Mouse (Mus musculus) central nervous system, embryonic 18 days (tissue): Measurements from ENCODE around the gene Eftud2. TPM values are rescaled to one million over a fixed set of nuclear protein-coding genes. Genes with fewer than 3 reads are reported as not detected.

Experiments
- polyA plus RNA-seq: library from polyadenylated mRNA; depleted of rRNA; stranded (reverse); fragments of >200 nt; gene quantifications from 2 replicates; pipeline ENCODE4 v1.2.3, GENCODE M21; 2012; rRNA removed

The Eftud2 gene
- polyA plus RNA-seq = 91.6 and 93.4 TPM in 2 replicates

DNA sequence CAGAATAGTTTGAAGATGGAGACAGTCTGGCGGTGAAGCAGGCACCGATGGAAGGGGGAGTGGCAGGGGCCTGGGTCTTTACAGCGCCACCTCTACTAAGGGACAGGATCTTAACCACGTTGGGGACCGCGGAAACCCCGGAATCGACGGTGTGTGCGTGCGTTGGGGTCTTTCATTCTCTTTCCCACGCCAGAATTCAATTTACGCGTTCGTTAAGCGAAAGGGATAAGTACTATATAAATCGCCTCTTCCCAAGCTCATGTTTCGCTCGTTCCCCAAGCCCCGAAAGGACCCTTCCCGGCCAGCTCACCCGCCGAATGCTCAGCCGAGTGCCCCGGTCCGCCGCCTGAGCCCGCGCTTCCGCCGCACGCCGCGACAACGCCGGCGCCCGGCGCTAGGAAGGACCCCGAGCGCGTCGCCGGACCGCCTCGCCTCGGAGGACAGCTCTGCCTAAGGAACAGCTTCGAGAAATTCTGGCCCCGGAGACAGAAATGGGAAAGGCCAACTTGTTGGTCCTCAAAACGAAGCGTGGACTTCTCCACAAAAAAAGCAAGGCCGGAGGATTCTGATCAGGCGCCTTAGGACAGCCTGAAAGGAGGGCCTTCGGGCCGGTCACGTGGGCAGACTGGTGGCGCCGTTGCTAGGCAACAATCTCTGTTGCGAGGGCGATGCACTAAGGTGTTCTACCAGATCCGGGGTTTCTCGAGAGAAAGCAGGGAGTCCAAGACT, at the start of gene Eftud2, which contains the start of gene Ccdc103:
Eftud2 (minus strand) TSS at position 401 of the 729 bp plus-strand sequence.
Ccdc103 (plus strand) TSS at position 620 of the 729 bp plus-strand sequence.

DNA sequence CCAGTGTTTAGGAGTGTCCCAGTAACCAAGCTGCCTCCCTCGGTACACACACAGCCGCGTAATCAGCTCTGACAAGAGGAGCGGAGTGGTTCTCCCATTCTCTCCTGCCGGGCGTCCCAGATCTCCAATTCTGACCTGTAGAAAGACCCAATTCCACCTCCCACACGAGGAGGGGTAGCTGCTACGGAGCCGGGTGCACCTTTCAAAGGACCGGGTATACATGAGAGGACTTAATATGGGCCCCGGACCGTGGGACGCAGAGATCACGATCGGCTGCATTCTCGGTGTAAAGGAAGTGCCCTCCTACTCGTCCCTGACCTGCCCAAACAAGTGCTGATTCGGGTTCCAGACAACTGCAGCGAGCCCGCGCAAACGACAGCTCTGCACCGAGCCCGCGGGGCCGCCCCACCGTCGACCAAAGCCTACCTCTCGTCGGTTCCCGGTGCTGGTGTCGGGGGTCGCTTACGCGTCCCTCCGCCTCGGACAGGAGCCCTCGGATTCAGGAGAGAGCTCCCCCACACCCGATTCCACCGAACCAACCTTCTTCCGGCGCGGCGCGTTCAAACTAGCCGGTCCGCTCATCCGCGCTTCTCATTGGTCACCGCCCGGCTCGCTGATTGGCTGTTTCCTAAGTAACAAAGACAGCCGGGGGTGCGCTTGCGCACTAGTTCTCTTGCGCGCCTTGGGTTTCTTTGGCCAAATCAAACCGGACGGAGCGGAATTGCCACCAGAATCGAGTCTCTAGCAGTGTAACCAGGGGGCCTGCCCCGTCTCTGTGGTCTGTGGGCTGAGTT, 44.0 kb upstream of the Eftud2 start, which contains the start of gene Kif18b:
Kif18b (minus strand) TSS at position 568 of the 794 bp plus-strand sequence.

DNA sequence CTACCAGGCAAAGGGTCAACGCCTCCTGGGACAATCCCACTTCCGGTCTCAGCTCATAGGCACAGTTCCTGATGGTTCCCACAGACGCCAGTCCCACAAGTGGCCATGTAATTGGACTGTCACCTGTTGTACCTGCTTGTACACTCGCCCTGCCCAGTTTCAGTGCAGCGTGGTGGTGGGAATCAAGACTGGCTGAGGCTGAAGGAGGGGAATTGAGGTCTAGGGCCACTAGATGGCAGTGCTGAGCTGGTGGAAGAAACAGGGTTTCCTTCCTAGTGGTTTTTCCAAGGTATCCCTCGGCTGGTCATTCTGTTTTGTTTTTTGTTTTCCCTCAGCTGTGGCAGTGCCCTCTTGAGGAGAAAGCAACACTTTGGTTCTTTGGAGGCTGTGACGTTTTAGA, 20.0 kb upstream of the Eftud2 start, which contains the start of gene Gfap:
Gfap (minus strand) TSS at position 150 of the 400 bp plus-strand sequence.

DNA sequence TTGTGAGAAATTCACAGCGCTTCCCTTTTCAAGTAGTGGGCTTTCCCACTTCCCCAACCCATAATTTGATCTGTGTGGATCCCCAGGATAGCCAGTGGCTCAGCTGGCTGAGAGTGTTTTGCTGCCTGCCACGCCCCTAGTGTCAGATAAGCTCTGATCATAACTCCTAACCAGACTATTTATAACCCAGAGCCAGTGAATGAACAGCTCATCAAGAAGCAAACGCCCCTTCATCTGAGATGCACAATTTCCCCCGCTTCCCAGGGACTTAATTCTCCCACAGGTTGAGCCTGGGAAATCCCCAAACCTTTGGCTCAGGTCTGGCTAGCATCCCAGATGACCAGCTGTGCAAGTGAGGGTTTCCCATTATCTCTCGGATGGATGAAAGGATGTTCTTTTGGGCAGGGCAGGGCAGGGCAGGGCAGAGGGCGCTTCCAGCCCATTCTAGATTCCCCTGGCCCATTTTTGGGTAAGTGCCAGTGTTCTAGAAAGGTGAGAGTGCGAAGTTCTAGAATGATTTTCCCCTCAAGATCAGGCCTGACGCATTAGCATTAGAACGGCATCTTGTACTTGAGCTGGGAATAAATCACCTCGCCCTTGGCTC, 3.9 kb upstream of the Eftud2 start, which contains the start of gene Fam187a:
Fam187a (plus strand) TSS at position 554 of the 604 bp plus-strand sequence.

DNA sequence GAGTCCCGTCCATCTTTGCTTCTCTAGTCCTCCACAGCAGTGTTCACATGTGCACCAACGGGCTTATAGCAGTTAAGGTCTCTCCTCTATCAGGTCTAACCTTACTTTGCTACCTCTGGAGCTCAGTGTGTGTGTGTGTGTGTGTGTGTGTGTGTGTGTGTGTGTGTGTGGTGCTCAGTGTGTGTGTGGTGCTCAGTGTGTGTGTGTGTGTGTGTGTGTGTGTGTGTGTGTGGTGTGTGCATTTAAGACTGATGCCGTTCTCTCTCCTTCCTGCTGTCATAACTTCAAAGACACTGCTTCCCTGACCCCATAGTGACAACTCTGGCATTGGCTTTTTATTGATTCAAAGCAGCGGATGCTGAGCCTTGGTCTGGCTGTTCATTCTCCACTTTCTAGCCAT, 45.2 kb downstream of the Eftud2 start, which contains the start of gene Higd1b:
Higd1b (plus strand) TSS at position 301 of the 400 bp plus-strand sequence.

DNA sequence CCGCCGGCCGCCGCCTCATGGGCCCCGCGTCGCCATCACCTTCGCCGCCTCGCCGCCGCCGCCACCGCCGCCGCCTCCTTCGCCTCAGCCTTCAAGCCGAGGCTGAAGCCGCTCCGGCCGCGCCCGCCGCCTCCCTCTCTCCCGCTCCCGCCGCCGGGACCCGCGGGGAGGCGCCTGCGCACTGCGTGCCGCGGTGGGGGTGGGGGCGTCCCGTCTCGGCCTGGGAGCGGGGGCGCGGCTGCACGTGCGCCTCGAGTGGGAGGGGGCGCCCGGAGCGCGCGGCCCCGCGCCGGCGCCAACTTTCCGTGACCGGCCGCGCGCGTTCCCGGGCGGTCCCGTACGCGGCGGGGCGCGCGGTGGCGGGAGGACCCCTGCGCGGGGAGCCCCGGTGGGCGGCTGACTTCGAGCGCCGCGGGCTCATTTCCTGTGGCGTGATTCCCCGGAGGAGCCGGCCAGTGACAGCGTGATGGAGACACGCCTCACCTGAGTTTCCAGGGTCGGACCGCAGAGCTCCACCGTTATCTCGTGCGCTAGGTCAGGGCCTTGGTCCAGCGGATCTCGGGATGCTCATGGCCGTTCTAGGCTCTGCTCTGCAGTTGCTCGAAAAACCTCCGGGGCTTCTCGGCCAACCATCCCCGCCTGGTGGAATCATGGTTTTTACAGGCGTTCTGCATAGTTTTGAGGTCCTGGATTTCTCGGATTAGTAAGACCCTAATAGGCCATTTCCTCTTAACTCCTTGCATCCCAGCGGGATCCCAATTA, 61.6 kb downstream of the Eftud2 start, which contains the start of gene Gjc1:
Gjc1 (minus strand) TSS at position 680 of the 762 bp plus-strand sequence.

Other genes starting within 250 kb of the Eftud2 start
- 0.03 and 0.05 TPM in 2 replicates for gene Meioc, start 217.3 kb downstream of the Eftud2 start, polyA plus RNA-seq
- 24.7 and 25.2 TPM in 2 replicates for gene Ccdc43, start 183.2 kb downstream of the Eftud2 start, polyA plus RNA-seq
- gene Adam11, start 119.5 kb downstream of the Eftud2 start, polyA plus RNA-seq = 54.7 and 67.0 TPM in 2 replicates
- 43.2 and 43.6 TPM in 2 replicates for gene Gjc1, start 61.3 kb downstream of the Eftud2 start, polyA plus RNA-seq
- 12.6 and 13.5 TPM in 2 replicates for gene Higd1b, start 45.1 kb downstream of the Eftud2 start, polyA plus RNA-seq
- 1.1 TPM in 2 replicates for gene Ccdc103, start 219 bp upstream of the Eftud2 start, polyA plus RNA-seq
- gene Fam187a, start 4.2 kb upstream of the Eftud2 start, polyA plus RNA-seq = 0.09 TPM in 1 of 2 replicates, not detected in the other
- 13.6 and 17.7 TPM in 2 replicates for gene Gfap, start 19.9 kb upstream of the Eftud2 start, polyA plus RNA-seq
- 3.9 and 4.0 TPM in 2 replicates for gene Kif18b, start 44.1 kb upstream of the Eftud2 start, polyA plus RNA-seq
- gene C1ql1, start 65.7 kb upstream of the Eftud2 start, polyA plus RNA-seq = 10.9 and 12.6 TPM in 2 replicates
- 38.0 and 39.4 TPM in 2 replicates for gene Nmt1, start 147.2 kb upstream of the Eftud2 start, polyA plus RNA-seq
- gene Dcakd, start 147.3 kb upstream of the Eftud2 start, polyA plus RNA-seq = 130 and 153 TPM in 2 replicates
- gene Plcd3, start 220.7 kb upstream of the Eftud2 start, polyA plus RNA-seq = 5.3 and 6.0 TPM in 2 replicates
- 7.9 and 11.1 TPM in 2 replicates for gene Acbd4, start 220.7 kb upstream of the Eftud2 start, polyA plus RNA-seq
- gene Hexim1, start 235.2 kb upstream of the Eftud2 start, polyA plus RNA-seq = 18.3 and 18.6 TPM in 2 replicates